Mouse (Mus musculus): ENCODE results near the gene Vinac1.
A peak's percentile ranks its signal among the peaks of the same experiment; 100 is the strongest.
"Not testable (repeated sequence)": the region's sequence is repeated elsewhere in the genome, so short reads cannot be mapped to it uniquely, and the experiment has no call there.

The Vinac1 gene

DNA sequence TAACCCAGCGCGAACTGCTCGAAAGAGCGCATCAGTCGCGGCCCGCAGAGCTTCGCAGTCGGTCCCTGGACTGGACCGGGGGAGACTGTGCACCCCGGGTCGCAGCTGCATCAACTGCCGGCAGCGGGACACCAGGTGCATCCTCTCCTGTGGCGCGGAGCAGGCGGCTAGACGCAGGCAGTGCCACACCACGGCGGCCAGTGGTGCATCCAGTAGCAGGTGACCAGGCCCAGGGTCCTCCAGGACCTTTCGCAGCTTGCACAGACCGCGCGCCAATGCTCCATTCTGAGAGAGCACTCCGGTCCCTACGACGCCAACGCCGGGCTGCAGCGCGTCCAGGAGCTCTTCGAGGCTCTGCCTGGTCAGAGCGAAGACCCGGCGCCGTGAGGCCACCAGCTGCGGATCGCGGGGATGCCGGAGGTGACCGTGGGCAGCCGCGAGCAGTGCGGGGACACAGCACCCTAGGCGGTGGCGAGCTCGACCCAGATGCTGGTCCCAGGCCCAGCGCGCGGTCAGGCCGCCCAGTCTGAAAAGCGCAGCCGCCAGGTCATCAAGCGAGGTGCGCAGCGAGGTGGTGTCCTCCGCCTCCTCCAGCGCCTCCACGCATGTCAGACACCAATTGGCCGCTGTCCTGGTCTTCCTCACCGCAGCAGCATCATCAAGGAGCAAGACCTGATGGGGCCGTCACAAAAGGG lies 8.9 kb downstream of the Vinac1 start:
- DNase-seq (ENCODE audit: low read depth, low spot score): no peak

DNA sequence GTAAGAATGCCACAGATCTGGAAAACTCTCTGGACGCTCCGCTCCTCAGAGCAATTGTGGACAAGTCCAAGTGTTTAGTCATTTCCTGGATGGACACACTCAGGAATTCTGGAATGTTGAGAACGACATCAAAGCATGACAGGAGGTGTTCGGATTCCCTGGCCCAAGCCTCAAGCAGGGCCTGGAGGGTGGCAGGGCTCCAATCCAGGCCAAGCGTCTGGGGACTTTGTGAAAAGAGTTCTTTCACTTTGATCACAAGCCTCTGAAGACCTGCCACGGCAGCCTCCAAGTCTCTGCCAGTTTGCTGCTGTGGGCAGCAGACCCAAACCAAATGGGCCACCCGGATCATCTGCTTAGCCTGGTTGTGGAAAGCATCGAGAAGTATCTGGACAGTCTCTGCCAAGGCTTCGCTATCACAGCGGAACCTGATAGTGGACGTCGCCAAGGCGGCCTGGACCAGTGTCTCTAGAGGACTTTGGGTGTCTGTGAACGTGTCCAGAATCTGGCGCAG lies 9.5 kb downstream of the Vinac1 start:
- DNase-seq (ENCODE audit: low read depth, low spot score): no peak

GRCm38 (mm10) chr2:129035381-129035780 lies 12.6 kb downstream of the Vinac1 start:
- DNase-seq (ENCODE audit: low read depth, low spot score): no peak

GRCm38 (mm10) chr2:129024820-129025219 lies 23.2 kb downstream of the Vinac1 start:
- DNase-seq (ENCODE audit: low read depth, low spot score): no peak

DNA sequence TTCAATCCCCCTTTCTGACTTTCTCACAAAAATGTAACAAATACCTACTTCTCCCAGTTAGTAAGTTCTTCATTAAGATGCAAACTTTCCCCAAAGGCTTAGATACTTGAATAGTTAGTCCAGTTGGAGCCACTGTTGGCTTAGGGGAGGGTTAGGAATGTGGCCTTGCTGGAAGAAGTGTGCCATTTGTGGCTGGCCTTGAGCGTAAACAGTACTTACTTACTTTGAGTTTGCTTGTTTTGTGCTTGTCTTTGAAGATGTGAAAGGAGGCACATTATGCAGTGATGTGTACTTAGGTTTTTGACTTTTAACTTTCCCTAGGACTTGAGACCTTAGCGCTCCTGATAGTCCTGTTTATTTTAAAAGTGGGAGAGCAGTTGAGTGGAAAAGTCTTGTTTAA lies 27.9 kb downstream of the Vinac1 start:
- DNase-seq (ENCODE audit: low read depth, low spot score): no peak

GRCm38 (mm10) chr2:129008867-129009266 lies 39.1 kb downstream of the Vinac1 start:
- not testable (repeated sequence) for DNase-seq (ENCODE audit: low read depth, low spot score)

DNA sequence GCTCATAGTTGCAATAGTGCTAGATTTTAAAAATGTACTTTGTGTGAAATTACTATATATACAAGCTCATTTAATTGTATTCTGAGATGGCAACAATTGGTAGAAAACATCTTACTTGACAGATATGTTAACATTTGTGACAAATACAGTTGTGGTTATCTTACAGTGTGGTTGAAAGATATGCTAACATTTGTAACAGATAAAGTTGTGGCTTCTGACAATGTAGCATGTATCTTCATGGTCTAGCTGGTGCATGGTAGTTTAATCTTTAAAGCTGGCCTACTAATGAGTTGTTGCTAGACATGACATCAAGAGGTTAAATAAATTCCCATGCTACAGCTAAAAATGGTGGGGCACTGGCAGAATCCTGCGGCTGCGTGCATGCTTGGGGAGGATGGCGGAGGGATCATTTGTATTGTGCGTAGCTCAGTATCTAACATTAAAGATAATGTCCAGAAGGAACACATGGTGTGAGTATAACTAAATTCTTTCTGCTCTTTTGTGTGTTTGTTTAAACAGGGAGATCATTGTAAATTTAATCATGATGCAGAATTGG lies 41.7 kb downstream of the Vinac1 start:
- no peak for DNase-seq (ENCODE audit: low read depth, low spot score)

DNA sequence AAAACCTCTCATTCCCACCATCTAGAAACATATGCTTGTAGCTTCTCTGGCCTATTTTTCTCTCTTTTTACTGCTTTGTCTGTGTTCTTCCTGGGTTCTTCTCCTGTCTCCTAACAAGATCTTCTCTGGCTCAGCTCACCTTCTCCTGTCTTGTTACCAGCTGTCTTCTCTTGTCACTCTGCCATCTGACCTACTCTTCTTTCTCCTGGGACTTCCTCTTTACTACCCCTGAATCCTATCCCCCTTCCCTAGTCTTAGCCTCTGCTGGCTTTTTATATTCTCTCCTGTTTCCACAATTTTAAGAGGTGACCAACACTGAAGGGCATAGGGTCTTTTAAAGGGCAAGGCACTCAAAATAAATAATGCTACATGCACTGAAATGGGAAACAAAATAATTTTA lies 43.1 kb downstream of the Vinac1 start:
- peak; percentile 10 for DNase-seq (ENCODE audit: low read depth, low spot score)

GRCm38 (mm10) chr2:128984746-128985145 lies 63.2 kb downstream of the Vinac1 start:
- DNase-seq (ENCODE audit: low read depth, low spot score): no peak

- no peak for DNase-seq (ENCODE audit: low read depth, low spot score)
Measured at GRCm38 (mm10) chr2:128975572-128975971, 72.4 kb downstream of the Vinac1 start.

Measured in skeletal muscle tissue, adult 2 months (tissue).